Mouse (Mus musculus) spleen, postnatal 10 days (tissue): ENCODE results near the gene Dnajc8.
"Not testable (repeated sequence)": the region's sequence is repeated elsewhere in the genome, so short reads cannot be mapped to it uniquely, and the experiment has no call there.

Source experiments
- DNase-seq, 2 experiments: peaks; one replicate each; pipeline ENCODE4 v3.0.0; 2021 to 2022; ENCODE audit warnings: low spot score in 2 of 2

Gene Dnajc8

DNA sequence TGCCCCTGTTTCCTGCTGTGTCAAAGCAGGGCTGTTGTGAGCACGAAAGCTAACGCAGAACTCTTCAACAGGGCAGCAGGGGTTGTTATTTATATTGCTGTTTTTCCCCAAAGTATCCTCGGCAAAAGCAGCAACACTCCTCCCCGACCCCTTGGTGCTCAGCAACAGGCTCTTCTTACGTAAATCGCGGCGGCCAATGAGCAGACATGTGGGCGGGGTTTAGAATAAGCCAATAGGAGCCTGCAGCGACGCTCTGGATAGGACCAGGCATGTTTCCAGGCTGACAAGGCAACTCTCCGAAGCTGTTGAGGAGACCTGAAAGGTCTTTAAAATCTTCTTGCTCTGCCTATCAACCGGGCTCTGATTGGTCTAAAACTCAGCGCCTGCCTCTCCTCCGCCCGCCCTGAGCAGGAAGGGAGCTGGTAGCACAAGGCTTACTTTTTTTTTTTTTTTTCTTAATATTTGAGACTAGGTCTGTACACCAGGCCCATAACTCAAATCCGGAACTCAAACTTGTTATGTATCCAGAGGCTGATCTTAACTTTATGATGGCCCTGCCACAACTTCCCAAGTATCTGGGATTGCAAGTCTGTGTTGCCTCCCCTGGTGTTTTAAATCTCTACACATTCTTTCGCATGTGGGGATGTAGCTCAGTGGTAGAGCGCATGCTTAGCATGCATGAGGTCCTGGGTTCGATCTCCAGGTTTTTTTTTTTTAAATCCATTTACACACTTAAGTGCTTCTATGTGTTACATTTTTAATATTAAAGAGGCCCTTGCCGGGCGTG, 19.8 kb upstream of the Dnajc8 start:
- peak; percentile 73 to 91 for DNase-seq

GRCm38 (mm10) chr4:132518066-132518465, 17.3 kb upstream of the Dnajc8 start:
- no peak for DNase-seq

GRCm38 (mm10) chr4:132519188-132519587, 16.2 kb upstream of the Dnajc8 start:
- DNase-seq = no peak

DNA sequence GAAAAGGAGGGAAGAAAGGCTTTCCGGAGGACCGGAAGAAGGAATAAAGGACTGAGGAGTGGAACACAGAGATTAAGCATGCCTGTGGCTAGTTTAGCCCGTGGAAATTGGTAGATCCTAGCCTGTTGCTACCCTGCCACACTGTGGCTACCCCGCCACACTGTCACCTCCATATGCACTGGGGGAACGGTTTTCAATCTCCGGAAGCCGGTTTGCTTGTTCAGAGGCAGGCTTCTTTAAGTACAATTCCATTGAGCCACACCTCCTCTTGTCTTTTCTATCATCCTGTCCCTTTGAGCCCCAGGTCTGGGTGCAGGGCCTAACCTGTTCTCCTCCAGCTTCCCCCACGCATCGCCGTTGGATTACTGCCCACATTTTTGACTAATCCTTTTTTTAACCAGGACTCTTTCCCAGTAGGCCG, 11.0 kb upstream of the Dnajc8 start:
- no peak for DNase-seq

DNA sequence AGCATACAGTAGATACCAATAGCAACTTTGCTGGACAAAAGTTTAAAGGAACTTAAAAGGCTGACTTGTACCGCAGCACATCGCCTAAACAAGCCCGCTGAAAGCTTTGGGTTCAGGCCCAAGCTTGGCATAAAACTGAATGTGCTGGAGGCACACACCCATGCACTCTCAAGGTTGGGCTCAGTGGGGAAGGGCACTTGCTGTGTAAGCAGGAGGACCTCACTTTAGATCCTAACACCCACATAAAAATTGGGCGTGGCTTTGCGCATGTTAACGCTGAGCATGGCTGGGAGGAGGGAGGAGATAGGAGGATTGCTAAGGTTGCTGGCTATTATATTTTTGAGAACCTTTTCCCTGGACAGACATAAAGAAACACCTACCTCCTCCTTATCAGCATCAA, 10.5 kb upstream of the Dnajc8 start:
- no peak for DNase-seq

DNA sequence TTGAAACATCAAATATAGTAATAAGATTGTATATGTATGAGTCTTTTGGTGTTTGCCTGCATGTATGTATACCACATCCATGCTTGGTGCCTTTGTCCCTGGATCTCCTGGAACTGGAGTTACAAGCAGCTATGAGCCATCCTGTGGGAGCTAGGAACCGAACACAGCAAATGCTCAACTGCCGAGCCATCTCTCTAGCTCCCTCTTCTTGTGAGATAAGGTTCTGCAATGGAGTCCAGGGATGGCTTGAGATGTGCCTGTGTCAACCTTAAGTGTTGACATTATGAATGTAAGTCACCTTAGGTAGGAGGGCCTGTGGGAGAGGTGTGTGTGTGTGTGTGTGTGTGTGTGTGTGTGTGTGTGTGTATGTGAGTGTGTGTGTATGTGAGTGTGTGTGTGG, 8.7 kb upstream of the Dnajc8 start:
- DNase-seq = no peak

DNA sequence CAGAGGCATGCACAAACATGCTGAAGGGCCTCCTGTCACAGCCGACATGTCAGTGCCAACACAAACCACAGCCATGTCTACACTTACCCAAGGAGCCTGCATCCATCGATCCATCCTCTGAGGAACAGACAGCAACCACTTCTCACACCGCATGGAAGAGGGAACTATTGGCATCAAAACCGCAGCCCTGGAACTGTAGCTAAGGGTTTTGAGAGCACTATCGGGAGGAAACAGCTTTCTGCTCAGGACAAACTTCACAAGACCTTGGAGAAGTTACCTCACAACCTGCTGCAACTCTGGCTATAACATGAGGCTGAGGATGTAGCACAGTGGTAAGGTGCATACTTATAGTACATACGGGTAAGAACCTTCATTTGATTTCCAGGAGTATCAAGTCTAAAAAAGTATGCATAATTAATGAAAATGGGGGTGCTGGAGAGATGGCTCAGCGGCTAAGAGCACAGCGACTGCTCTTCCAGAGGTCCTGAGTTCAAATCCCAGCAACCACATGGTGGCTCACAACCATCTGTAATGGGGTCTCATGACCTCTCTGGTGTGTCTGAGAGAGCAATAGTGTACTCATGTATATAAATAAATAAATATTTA, 7.3 kb upstream of the Dnajc8 start:
- no peak for DNase-seq

DNA sequence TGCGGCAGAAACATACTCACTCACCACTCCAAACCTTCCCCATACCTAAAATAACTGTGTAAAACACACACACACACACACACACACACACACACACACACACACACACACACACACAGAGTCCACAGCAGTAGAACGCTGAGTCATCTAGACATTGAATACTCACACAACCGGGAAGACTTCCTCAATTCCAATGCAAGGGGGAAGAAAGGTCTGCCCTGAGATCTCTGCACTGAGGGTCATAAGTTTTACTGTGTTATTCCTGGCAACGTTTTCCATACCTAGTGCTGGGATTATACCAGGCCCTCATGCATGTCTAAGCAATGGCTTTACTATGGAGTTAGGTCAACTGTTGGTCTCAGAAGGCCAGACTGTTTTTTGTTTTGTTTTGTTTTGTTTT, 6.0 kb upstream of the Dnajc8 start:
- DNase-seq = no peak

- DNase-seq = no peak
Measured at GRCm38 (mm10) chr4:132530033-132530804, 5.1 kb upstream of the Dnajc8 start.

- DNase-seq = no peak
Measured at GRCm38 (mm10) chr4:132532496-132532895, 2.9 kb upstream of the Dnajc8 start.

DNA sequence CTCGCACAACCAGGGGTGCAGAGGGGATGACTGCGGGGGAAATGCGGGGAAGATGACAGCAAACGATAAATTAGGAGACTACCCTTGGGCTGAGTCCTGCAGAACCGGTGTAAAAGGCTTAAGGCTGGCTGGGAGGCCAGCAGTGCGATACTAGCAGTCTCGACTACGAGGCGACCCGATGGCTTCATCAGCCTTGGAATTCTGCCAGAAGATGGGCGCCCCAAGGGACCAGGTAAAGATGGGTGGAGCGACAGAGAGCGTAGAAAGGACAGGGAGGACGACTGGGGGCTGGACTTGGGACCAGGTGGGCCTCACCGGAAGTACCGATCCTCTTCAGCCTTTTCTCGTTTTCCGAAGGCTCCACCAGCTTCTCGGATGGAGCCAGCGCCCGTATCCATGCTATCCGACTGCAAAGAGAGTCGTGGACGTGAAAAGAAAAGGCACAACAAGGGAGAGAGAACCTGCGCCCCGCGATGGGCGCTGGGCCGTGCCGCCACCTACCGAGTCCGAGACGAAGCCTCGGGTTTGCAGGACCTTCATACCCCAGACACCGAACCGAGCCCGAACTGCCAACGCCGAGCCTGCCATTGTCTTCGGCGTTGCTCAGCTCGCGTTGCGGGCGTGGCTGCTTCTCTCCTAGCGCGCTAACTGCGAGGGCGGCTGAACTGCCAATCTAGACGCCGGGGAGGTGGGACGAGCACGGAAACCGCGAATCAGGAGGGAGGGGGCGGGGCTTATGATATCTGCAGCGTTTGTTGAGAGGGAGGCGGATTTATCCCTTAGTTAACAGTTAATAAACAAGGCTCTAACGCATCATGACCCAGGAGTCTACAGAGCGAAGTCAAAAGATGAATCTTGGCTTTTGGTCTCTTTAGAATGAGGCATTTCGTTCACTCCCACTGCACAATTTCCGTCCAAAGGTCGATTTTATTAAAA, 2.1 kb upstream of the Dnajc8 start, which contains the start of gene Atpif1:
Gene Atpif1, minus strand, starts transcription at position 679 of the 936 bp plus-strand sequence.
- DNase-seq = peak; percentile 80 to 95

- no peak for DNase-seq
Measured at GRCm38 (mm10) chr4:132539481-132539880, 4.1 kb downstream of the Dnajc8 start.

GRCm38 (mm10) chr4:132541413-132541812, 6.1 kb downstream of the Dnajc8 start:
- no peak for DNase-seq

GRCm38 (mm10) chr4:132542724-132543123, 7.4 kb downstream of the Dnajc8 start:
- no peak for DNase-seq

DNA sequence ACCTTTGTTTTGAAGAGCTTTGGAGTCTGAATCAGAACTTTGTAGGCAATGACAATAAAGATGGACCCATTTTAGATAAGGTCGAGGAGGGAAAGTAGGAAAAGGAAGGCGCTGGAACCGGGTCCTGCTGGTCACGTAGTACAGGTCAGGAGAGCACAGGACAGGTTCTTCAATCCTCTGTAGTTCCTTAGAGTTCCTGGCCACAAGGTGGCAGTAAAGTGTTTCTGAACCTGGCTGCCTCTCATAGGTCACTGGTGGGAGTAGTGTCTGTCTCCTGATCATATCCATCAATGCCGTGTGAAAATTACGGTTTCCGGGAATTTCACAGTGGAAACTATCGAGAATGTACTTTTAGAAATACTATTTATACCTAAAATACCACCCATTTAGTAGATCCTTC, 10.5 kb downstream of the Dnajc8 start:
- peak; percentile 75 to 81 for DNase-seq

- DNase-seq = no peak
Measured at GRCm38 (mm10) chr4:132554221-132554620, 18.9 kb downstream of the Dnajc8 start.

GRCm38 (mm10) chr4:132554653-132555052, 19.3 kb downstream of the Dnajc8 start:
- DNase-seq = no peak

DNA sequence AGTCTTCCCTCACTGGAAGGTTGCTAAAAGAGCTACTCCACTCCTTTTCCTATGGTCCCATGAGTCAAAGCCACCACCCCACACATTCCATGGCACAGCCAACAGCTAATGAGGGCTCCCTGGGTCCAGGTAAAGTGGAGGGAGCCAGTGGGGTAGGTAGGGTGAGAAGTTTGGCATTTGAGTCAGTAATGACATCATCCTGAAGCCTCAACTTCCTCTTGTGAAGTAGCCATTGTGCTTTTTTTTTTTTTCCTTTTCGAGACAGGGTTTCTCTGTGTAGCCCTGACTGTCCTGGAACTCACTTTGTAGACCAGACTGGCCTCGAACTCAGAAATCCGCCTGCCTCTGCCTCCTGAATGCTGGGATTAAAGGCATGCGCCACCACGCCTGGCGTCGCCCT, 20.2 kb downstream of the Dnajc8 start:
- not testable (repeated sequence) for DNase-seq

- no peak for DNase-seq
Measured at GRCm38 (mm10) chr4:132563261-132563660, 27.9 kb downstream of the Dnajc8 start.

DNA sequence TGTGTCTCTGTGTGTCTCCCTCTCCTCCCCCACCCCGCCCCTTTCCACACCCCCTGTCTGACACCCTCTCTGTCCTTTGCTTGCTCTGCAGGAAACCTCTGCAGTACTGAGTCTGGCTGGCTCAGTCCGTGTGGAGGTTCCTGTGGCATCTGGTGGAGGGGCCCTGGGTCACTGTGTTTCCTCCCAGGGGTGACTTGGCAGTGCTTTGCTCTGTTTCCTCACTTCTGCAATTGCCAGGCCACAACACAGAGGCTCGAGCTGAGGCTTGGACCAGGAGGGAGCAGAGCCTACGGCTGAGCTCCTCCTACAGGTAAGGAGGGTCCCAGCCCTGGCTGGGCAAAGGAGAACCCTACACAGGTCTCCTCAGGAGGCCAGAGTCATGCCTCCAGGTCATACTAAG, 28.6 kb downstream of the Dnajc8 start, which contains the start of gene Ptafr:
Gene Ptafr, plus strand, starts transcription at position 103 of the 400 bp plus-strand sequence.
- DNase-seq = peak in 1 of 2 experiments; percentile 61

DNA sequence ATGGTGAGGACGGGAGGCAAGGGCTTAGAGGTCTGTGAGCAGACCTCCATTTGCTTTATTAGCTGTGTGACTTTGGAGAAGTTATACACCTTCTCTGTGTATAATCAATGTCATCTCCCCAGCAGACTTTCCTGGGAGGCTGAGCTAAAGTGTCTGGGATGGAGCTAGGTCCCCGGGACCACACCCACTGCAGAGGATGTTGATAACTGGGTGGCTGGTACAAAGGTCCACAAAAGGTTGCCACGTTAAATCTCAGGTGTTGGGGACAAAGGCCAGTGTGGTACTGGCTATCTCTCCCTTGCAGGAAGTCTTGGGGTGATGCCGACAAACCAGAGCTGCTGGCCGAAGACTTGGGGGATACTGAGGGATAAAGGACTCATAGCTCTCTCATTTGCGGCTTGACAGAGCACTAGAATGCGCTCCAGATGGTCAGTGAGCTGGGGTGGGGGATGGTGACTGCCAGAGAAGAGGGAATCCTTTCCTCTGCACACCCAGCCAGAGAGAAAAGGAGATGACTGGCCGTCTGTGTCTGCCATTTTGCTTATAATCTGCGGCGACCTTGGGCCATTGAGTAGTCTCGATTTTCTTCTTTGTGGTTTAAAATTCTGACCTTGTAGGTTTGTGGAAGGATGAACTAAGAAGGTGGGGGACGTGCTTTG, 29.9 kb downstream of the Dnajc8 start:
- no peak for DNase-seq
